Mouse (Mus musculus) neural tube, embryonic 11.5 days (tissue): Measurements from ENCODE around the gene Snai1. TPM values are rescaled to one million over a fixed set of nuclear protein-coding genes. Genes with fewer than 3 reads are reported as not detected.

Source experiments
- polyA plus RNA-seq: library from polyadenylated mRNA; unstranded; fragments of >200 nt; fragmentation: Nextera tagmentation; extraction: Ambion mirVana; gene quantifications from 2 replicates; pipeline ENCODE4 v1.2.1, GENCODE M21; 2014

The Snai1 gene
- polyA plus RNA-seq, 1 experiment from 2014 or later, result 32.3 TPM

Other genes with a start within 250 kb of the Snai1 start
- 26.9 and 32.2 TPM in 2 replicates for gene B4galt5, start 189.0 kb upstream of the Snai1 start, polyA plus RNA-seq
- 16.2 and 19.1 TPM in 2 replicates for gene Slc9a8, start 116.5 kb upstream of the Snai1 start, polyA plus RNA-seq
- gene Rnf114, start 45.5 kb upstream of the Snai1 start, polyA plus RNA-seq, result 150 and 161 TPM in 2 replicates
- gene Spata2, start 45.3 kb upstream of the Snai1 start, polyA plus RNA-seq, result 23.1 and 24.6 TPM in 2 replicates
- gene Ube2v1, start 93.9 kb downstream of the Snai1 start, polyA plus RNA-seq, result 291 and 297 TPM in 2 replicates
- gene Gm20431, start 123.3 kb downstream of the Snai1 start, polyA plus RNA-seq, result 7.0 TPM in 1 of 2 replicates, not detected in the other
- gene Cebpb, start 150.7 kb downstream of the Snai1 start, polyA plus RNA-seq, result 3.0 and 3.2 TPM in 2 replicates
- gene Tmem189, start 151.6 kb downstream of the Snai1 start, polyA plus RNA-seq, result 40.4 and 40.9 TPM in 2 replicates